Mouse (Mus musculus) megakaryocyte, embryonic 14.5 days (primary cell): ENCODE results near the gene Slc39a11.

ENCODE experiments used
- FLI1 ChIP-seq: IDR thresholded peaks from 2 replicates; pipeline ENCODE4 v1.6.1; 2012; ENCODE audit warnings: low read length, inconsistent platforms, mixed read lengths
- GATA1 ChIP-seq: IDR thresholded peaks from 3 replicates; pipeline ENCODE4 v1.6.1; 2012; ENCODE audit warnings: mixed read lengths, low read length, inconsistent platforms, borderline replicate concordance

- no peak for TF ChIP-seq GATA1
- no peak for TF ChIP-seq FLI1
Measured at GRCm38 (mm10) chr11:113473998-113474534, 175.8 kb downstream of the Slc39a11 start.
